Mouse (Mus musculus) neutrophil, adult 5-6 weeks (primary cell): ENCODE measurements around the gene Amigo2. TPM values are rescaled to one million over a fixed set of nuclear protein-coding genes. Genes with fewer than 3 reads are reported as not detected.

ENCODE experiments used
- ATAC-seq: fragments of 151-379, 151-347 bp; 2 replicates; pipeline ENCODE4 v1.8.0; 2017; ENCODE audit warnings: mild to moderate bottlenecking, moderate TSS enrichment; ENCODE audit not compliant: insufficient number of reproducible peaks, poor library complexity, low FRiP score, severe bottlenecking; ENCODE audit errors: extremely low read depth
- total RNA-seq: library from RNA; stranded (forward); fragments of 200-1000 nt; gene quantifications from 2 replicates; pipeline ENCODE4 v1.2.3, GENCODE M21; 2017

Gene Amigo2
- total RNA-seq: 3.9 and 5.0 TPM in 2 replicates

- no peak for ATAC-seq
Measured at GRCm38 (mm10) chr15:97246911-97247790, at the start of gene Amigo2, which contains the start of gene Pced1b. TSS of gene Amigo2 (minus strand) at chr15:97247287. TSS of gene Pced1b (plus strand) at chr15:97247107.

- no peak for ATAC-seq
Measured at GRCm38 (mm10) chr15:97291291-97292050, 44.4 kb upstream of the Amigo2 start.

- ATAC-seq: no peak
Measured at GRCm38 (mm10) chr15:97290351-97290750, 43.3 kb upstream of the Amigo2 start.

- ATAC-seq: no peak
Measured at GRCm38 (mm10) chr15:97289176-97289575, 42.1 kb upstream of the Amigo2 start.

- no peak for ATAC-seq
Measured at GRCm38 (mm10) chr15:97288690-97289089, 41.6 kb upstream of the Amigo2 start.

GRCm38 (mm10) chr15:97287436-97288143, 40.5 kb upstream of the Amigo2 start:
- no peak for ATAC-seq

- ATAC-seq: no peak
Measured at GRCm38 (mm10) chr15:97286731-97287130, 39.6 kb upstream of the Amigo2 start.

GRCm38 (mm10) chr15:97285665-97286212, 38.7 kb upstream of the Amigo2 start:
- ATAC-seq: no peak

GRCm38 (mm10) chr15:97284201-97284600, 37.1 kb upstream of the Amigo2 start:
- ATAC-seq: no peak

GRCm38 (mm10) chr15:97282572-97282881, 35.4 kb upstream of the Amigo2 start:
- ATAC-seq: no peak

- no peak for ATAC-seq
Measured at GRCm38 (mm10) chr15:97281712-97282571, 34.9 kb upstream of the Amigo2 start.

GRCm38 (mm10) chr15:97280776-97281175, 33.7 kb upstream of the Amigo2 start:
- ATAC-seq: no peak

GRCm38 (mm10) chr15:97280131-97280530, 33.0 kb upstream of the Amigo2 start:
- no peak for ATAC-seq

GRCm38 (mm10) chr15:97278340-97278948, 31.4 kb upstream of the Amigo2 start:
- ATAC-seq: no peak

GRCm38 (mm10) chr15:97277328-97277727, 30.2 kb upstream of the Amigo2 start:
- 0 out of 2 replicates have a peak, but pooled peaks have one; percentile 7 for ATAC-seq

- ATAC-seq: no peak
Measured at GRCm38 (mm10) chr15:97276660-97277153, 29.6 kb upstream of the Amigo2 start.

- ATAC-seq: no peak
Measured at GRCm38 (mm10) chr15:97275626-97276395, 28.7 kb upstream of the Amigo2 start.
